Comparison of ENCODE assay signal across 8 mouse cellular contexts in genomic region chr5:74092833-74093555, GRCm38 (mm10). TPM values are rescaled to one million over a fixed set of nuclear protein-coding genes. Genes with fewer than 3 reads are reported as not detected.
DNase-seq lines count a peak whose midpoint lies in the region; ATAC-seq and TF ChIP-seq lines count a peak whose summit lies in the region.

No protein-coding gene starts in this region.

- intact Hi-C loops in gastrocnemius, adult 2 months (cut with DNase I) = loop anchor here (2.0 to 5.0 kb wide), 4 partner anchors 24 to 184 kb away; partner anchors contain the start of genes Rasl11b and Usp46
- intact Hi-C loops in left cerebral cortex, adult 2 months (cut with DNase I) = loop anchor here (2.0 to 5.0 kb wide), 4 partner anchors 24 to 184 kb away; partner anchors contain the start of gene Usp46

- H3K4me2 ChIP-seq in hindbrain, postnatal 0 days (ENCODE audit: low read depth, low read length) = peak overlapping the region; percentile 77

- no peaks in the 10 kb centered on the region for H3K36me3 ChIP-seq in hindbrain, postnatal 0 days (ENCODE audit: insufficient read depth, low read length)

- under 1% methylated on average over 57 of the region's 57 CpGs for WGBS in hindbrain, postnatal 0 days

- peaks cover 5% of the 10 kb centered on the region for H3K4me1 ChIP-seq in hindbrain, postnatal 0 days (ENCODE audit: insufficient read depth, low read length)

- DNase-seq in ZHBTc4 (ENCODE audit: low read depth, low spot score) = peak; percentile 99
- DNase-seq in gastrocnemius, adult 2 months = peak; percentile 95
- peak; percentile 97 for DNase-seq in hindbrain, postnatal 0 days (ENCODE audit: low spot score)
- DNase-seq in left cerebral cortex, adult 2 months (ENCODE audit: extremely low spot score in 1 of 2, low spot score in 2 of 2) = peak; percentile 85 to 92
- peak; percentile 94 for DNase-seq in right cerebral cortex, adult 2 months (ENCODE audit: low spot score in 2 of 2)
- peak; percentile 95 for DNase-seq in urinary bladder, postnatal 14 days (ENCODE audit: low spot score)

- H3K9me3 ChIP-seq in hindbrain, postnatal 0 days (ENCODE audit: low read length) = no peaks in the 10 kb centered on the region

- peak overlapping the region; percentile 85 for H3K9ac ChIP-seq in hindbrain, postnatal 0 days (replicated peaks; ENCODE audit: low read length)

- peak; percentile 99 for ATAC-seq in common myeloid progenitor, adult 5-6 weeks (replicated peaks; ENCODE audit: low read depth, poor library complexity, severe bottlenecking)
- peak; percentile 100 for ATAC-seq in hindbrain, postnatal 0 days
- peak; percentile 99 for ATAC-seq in megakaryocyte, adult 5-6 weeks (ENCODE audit: poor library complexity, severe bottlenecking)

- no peaks in the 10 kb centered on the region for H3K27me3 ChIP-seq in hindbrain, postnatal 0 days (ENCODE audit: insufficient read depth, low read length)

- peak overlapping the region; percentile 95 for H3K27ac ChIP-seq in gastrocnemius, adult 2 months
- H3K27ac ChIP-seq in hindbrain, postnatal 0 days = peak overlapping the region; percentile 88
- peak overlapping the region; percentile 94 for H3K27ac ChIP-seq in left cerebral cortex, adult 2 months

- H3K4me3 ChIP-seq in gastrocnemius, adult 2 months = peak overlapping the region; percentile 85
- H3K4me3 ChIP-seq in hindbrain, postnatal 0 days (ENCODE audit: low read length) = peak overlapping the region; percentile 73
- H3K4me3 ChIP-seq in left cerebral cortex, adult 2 months = peak overlapping the region; percentile 86

- no peak for TF ChIP-seq CTCF in gastrocnemius, adult 2 months (IDR thresholded peaks at IDR 0.05)
- TF ChIP-seq CTCF in hindbrain, postnatal 0 days (IDR thresholded peaks at IDR 0.05; ENCODE audit: low read depth) = 0 out of 2 replicates have a peak, but pooled peaks have one; percentile 0
- no peak for TF ChIP-seq CTCF in left cerebral cortex, adult 2 months (IDR thresholded peaks at IDR 0.05)

RNA-seq across cellular contexts. Expression of gene Usp46, which starts 24.8 kb away (rescaled TPM):
- total RNA-seq in common myeloid progenitor, adult 5-6 weeks (2017) = 10.5 and 15.0 TPM in 2 replicates
- 10 to 100 TPM; 12.2 to 19.1 TPM for total RNA-seq in gastrocnemius, adult 2 months (2021)
- total RNA-seq in hindbrain, postnatal 0 days (2014; rRNA removed) = 52.7 and 65.4 TPM in 2 replicates
- 39.1 and 40.5 TPM in 2 replicates for polyA plus RNA-seq in hindbrain, postnatal 0 days (2015; fragmentation: Nextera tagmentation; extraction: Ambion mirVana)
- 100 to 1,000 TPM; 129 to 130 TPM for total RNA-seq in left cerebral cortex, adult 2 months (2021)
- total RNA-seq in megakaryocyte, adult 5-6 weeks (2015) = 9.3 and 12.0 TPM in 2 replicates
- 7.3 and 10.0 TPM in 2 replicates for total RNA-seq in megakaryocyte, adult 5-6 weeks (2017)

Comparison
In these comparisons a context has a peak if more than half of its experiments do, and no peak if none do; other contexts are left out.
1. Peak in every context shown above with its lines: DNase-seq, ATAC-seq, H3K4me3 ChIP-seq and H3K27ac ChIP-seq.